Mouse (Mus musculus) WW6 (cell line): ENCODE data around the gene Zfp639.

ENCODE experiments used
- DNase-seq: peaks from one replicate; pipeline ENCODE4 v3.0.0-alpha.2; 2013; ENCODE audit warnings: low read depth, low spot score

Gene Zfp639

GRCm38 (mm10) chr3:32505841-32506240, 4.2 kb upstream of the Zfp639 start:
- no peak for DNase-seq

- DNase-seq = no peak
Observed at GRCm38 (mm10) chr3:32506366-32507225, 3.5 kb upstream of the Zfp639 start.

- DNase-seq = no peak
Observed at GRCm38 (mm10) chr3:32508666-32509324, 1.3 kb upstream of the Zfp639 start.

GRCm38 (mm10) chr3:32510375-32511190, 524 bp downstream of the Zfp639 start:
- peak; percentile 78 for DNase-seq

GRCm38 (mm10) chr3:32511191-32511550, 1.1 kb downstream of the Zfp639 start:
- DNase-seq = no peak

GRCm38 (mm10) chr3:32512686-32513284, 2.7 kb downstream of the Zfp639 start:
- no peak for DNase-seq

GRCm38 (mm10) chr3:32513528-32513927, 3.5 kb downstream of the Zfp639 start:
- DNase-seq = no peak

GRCm38 (mm10) chr3:32527181-32527580, 17.1 kb downstream of the Zfp639 start:
- no peak for DNase-seq

GRCm38 (mm10) chr3:32529303-32529898, 19.3 kb downstream of the Zfp639 start, which contains the start of gene Mfn1:
Mfn1 (plus strand) TSS chr3:32529465.
- peak; percentile 86 for DNase-seq

GRCm38 (mm10) chr3:32530041-32530440, 20.0 kb downstream of the Zfp639 start:
- no peak for DNase-seq

- no peak for DNase-seq
Observed at GRCm38 (mm10) chr3:32535692-32536091, 25.6 kb downstream of the Zfp639 start.

- no peak for DNase-seq
Observed at GRCm38 (mm10) chr3:32537556-32537955, 27.5 kb downstream of the Zfp639 start.

- no peak for DNase-seq
Observed at GRCm38 (mm10) chr3:32538091-32538490, 28.0 kb downstream of the Zfp639 start.

GRCm38 (mm10) chr3:32553061-32553460, 43.0 kb downstream of the Zfp639 start:
- no peak for DNase-seq

- no peak for DNase-seq
Observed at GRCm38 (mm10) chr3:32563401-32563800, 53.3 kb downstream of the Zfp639 start.
